Mouse (Mus musculus) adrenal gland, postnatal 14 days (tissue): ENCODE data around the gene Sycp3. TPM values are rescaled to one million over a fixed set of nuclear protein-coding genes. Genes with fewer than 3 reads are reported as not detected.
"Not testable (repeated sequence)": the region's sequence is repeated elsewhere in the genome, so short reads cannot be mapped to it uniquely, and the experiment has no call there.

Experiments
- DNase-seq: peaks from one replicate; pipeline ENCODE4 v3.0.0; 2021; ENCODE audit warnings: mixed read lengths
- long read RNA-seq, 2 experiments: library from polyadenylated mRNA; stranded (forward); transcript quantifications; one replicate each; pipeline ENCODE4 v2.0.0; 2021
- total RNA-seq: library from RNA; stranded (reverse); gene quantifications from 2 replicates; pipeline ENCODE4 v1.2.3, GENCODE M21; 2021

The Sycp3 gene
- 0.85 and 1.8 TPM in 2 replicates for total RNA-seq
- long read RNA-seq, experiment 1, partial matches to known transcripts: 0 of 1 reads
- long read RNA-seq, experiment 1, other reads (novel, unspliced or antisense): 0 of 1 reads
- long read RNA-seq, experiment 2, partial matches to known transcripts: 0 of 3 reads
- long read RNA-seq, experiment 2, other reads (novel, unspliced or antisense): 2 of 3 reads

DNA sequence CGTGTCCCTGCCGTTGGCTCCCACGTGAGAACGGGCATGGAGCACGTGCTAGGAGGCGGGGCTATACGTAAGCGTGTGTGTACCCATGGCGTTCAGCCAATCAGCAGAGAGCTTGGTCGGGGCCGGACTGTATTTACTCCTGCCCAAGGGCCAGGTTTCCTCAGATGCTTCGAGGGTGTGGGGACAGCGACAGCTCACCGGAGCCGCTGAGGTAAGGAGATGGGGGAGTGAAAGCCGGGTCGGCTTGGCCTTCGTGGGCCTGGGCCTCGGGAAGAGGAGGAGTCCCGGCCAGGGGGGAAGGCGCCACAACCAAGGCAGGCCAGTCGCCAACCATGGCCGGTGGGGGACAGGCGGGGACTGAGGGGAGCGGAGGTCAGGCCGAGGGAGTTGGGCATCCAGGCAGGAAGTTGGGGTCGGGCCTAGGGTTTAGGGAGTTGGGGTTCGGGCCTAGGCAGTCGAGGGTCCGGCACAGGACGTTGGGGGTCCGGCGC lies at the start of gene Sycp3:
TSS of gene Sycp3 (plus strand) at position 68 of the 491 bp plus-strand sequence.
- DNase-seq: no peak

DNA sequence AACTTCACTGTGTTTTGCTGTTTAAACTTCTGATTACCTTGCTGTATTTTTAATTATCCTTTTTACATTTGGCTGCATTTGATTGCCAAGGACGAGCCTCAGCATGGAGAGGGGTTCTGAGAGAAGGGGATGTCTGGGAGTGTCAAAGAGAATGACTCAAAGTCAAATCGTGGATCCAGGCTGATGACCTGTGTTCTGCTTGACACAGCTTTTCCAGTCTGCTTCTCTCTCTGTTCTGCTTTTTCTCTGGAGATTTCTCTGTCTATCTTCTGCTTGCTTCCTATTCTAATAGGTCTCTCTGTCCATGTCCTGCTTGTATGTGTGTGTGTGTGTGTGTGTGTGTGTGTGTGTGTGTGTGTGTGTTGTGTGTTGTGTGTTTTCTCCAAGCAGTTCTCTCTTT lies 49.6 kb upstream of the Sycp3 start:
- DNase-seq: no peak

DNA sequence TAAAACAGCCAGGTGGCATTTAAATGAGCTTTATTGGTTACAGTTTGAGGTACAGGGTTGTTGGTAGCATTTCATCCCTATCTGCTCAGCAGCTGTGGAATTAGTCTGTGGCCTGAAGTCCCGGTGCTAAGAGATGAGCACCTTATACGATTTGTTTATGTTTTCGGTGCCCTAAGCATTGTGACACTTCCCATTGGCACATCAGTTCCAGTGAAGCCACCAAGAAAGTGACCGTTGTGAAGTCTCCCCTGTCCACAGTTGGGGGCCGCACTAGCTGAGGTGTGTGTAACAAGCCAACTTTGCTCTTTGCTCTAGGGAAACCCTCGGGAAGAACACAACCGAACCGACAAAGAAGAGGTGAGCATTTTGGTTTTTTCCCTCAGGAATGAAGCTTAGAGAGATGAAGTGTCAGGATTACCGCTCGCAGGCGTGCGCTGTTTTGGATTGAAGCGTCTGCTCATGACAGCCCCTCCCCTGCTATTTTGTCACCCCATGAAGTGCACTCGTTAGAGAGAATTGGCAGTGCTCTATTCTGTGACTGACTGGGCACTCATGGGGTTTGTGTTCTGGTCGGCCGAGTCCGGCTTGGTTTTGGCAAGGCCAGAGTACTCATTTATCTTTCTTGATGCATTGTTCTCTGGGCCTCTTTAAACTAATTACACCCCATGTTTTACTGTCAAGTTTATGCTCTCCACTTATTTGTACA lies 46.9 kb upstream of the Sycp3 start:
- DNase-seq: no peak

DNA sequence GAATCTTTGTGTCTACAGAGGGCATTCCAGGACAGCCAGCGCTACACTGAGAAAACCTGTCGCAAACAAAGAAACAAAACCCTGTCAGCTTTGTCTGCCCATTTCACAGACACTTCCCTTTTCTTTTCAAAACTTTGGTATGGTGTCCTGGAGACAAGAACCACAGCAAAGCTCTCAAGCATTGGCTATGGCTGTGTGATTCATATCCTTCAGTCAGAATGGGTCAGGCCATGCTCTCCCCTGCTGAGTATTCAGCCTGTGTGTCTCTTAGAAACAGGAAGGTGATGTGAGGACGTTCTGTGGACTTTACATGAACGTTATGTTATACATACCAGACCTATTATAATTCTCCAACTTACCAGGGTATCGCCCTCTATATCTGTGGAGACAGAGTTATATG lies 41.7 kb upstream of the Sycp3 start:
- no peak for DNase-seq

DNA sequence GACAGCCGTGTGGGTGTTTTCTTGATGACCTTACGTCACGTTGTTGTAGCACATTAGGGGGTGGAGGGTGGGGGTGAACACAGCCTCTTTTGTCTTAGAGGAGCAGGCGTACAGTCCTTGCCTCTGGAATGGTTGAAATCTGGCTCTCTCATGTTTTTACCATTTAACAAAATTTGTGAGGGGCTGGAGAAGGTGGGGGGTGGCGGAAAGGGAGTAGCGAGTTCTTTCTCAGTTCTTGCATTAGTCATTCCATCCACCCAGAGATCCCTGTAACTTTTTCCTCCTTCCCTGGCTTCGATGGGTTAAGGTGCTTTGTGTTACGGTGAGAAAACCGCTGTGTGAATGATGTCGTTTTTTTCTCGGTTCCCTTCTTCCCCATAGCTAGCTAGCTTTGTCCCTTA lies 39.2 kb upstream of the Sycp3 start:
- DNase-seq: no peak

DNA sequence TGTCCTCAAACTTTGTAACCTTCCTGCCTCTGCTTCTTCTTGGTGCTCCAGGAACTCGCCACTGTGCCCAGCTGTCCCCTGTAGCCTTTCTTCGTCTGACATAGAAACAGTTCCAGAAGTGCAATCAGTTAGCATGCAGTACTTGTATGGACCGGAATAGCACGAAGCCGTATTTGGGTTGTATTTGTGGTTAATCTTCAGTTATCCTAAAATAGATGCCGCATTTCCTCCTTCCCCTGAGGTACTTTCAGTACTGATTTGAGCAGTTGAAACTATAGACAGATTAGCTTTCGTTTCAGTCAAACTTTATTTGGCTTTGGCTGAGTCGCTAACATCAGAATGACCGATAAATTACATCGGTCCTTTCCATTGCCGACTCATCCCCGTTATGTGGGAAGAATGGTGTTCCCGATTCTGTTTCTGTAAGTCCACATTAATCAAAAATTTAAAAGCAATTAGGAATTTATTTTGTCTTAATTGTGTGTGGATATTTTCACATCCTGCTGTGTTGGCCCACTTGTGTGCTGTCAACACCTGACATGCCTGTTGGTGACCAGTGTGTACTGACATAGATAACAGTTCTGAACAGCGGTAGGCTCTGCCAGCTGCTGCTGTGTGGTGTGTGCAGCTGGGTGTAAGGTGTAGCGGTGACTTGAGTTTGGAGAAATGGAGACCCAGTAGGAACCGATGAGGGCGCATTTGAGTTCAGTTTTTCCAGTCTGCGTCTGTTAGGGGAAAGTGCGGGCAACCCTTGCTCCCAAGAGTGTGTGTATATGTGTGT lies 38.5 kb upstream of the Sycp3 start:
- DNase-seq: no peak

DNA sequence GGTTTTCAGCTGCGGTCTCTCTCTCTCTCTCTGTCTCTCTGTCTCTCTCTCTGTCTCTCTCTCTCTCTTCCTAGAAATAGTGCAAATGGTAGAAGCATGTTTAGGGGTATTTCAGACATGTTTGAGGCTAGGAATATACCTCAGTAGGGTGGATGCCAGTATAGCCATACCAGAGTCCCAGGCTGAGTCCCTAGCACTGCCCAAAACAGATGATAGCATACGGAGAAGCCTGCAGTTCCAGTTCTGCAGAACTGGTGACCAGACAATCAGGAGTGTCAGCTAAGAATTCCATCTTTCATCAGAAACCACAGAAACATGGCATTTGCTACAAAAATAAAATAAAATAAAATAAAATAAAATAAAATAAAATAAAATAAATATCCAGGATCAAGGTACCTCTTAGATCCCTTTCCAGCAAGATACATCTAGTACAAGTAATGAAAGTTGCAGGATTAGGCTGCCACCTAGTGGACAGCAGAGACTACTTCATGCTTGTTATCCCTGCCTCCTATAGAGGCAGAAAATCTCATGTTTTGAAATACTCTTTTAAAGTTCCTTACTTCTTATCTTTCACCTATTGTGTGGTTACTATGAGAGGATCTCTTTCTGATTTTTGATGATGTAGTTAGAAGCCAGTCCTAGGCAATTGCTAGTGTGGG lies 33.1 kb upstream of the Sycp3 start:
- peak; percentile 79 for DNase-seq

DNA sequence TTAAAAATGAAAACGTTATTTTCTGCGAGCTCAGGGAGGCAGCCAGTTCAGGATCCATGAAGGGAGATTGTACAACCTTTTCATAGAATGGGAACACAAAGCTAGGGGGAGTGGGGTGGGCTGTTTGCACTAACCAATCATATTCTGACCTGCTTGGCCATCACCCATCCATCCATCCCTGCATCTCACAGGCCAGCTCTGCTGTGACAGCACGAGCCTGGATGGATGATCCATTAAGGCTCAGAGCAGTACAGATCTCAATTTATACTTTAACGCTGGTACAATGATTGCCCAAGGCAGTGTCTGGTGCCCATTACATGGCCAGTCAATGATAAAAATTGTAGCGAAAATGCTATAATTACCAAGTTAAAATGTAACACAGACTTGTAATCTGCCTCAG lies 32.5 kb upstream of the Sycp3 start:
- no peak for DNase-seq

DNA sequence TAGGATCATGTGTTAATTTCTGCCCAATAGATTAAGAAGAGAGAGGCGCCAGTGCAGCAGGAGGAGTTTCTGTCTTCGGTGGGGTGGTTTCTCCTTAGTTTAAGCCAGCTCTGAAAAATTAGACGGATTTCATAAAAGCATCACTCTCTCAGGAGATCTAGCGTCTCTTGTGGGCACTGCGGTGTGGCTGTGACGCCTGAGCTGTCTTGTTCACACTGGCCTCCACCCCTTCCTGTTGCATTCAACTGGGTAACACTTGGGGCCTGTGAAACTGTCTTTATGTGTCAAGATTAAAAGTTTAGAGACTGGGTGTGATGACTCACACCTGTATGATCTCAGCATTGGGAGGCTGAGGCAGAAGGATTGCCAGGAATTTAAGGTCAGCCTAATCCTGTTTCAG lies 31.4 kb upstream of the Sycp3 start:
- no peak for DNase-seq

DNA sequence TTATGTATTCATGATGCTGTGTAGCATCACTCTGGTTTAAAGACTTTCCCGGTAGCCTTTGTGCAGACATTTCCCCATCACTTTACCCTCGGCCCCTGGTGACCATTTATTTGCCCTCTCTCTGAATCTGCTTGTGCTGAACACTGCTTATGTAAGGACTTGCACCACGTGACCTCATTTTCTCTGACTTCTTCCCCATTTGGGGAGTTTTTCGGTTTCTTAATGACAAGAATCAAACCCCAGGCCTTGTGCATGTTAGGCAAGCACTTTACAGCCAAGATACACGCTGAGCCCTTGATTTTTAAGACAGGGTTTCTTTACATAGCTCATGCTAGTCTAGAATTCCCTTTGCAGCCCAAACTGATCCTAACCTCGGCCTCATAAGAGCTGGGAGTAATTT lies 18.1 kb upstream of the Sycp3 start:
- no peak for DNase-seq

DNA sequence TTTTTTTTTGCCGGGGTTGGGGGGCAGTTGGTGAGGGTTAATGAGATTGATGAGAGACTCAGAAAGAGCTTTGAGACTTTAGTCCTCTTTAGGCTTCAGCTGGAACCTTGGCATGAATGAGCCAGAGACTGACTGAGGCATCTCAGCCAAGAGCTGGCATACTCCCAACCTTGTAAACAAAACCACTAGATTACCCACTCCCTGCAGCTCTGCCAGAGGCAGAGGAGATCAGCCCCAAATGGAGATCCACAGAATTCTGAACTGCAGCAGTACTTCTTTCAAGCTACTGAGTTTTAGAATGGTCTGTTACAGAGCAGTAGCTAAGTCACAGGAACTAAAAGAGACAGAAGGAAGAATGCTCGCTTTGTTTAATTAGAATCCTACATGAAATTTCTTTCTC lies 8.1 kb upstream of the Sycp3 start:
- peak; percentile 59 for DNase-seq

DNA sequence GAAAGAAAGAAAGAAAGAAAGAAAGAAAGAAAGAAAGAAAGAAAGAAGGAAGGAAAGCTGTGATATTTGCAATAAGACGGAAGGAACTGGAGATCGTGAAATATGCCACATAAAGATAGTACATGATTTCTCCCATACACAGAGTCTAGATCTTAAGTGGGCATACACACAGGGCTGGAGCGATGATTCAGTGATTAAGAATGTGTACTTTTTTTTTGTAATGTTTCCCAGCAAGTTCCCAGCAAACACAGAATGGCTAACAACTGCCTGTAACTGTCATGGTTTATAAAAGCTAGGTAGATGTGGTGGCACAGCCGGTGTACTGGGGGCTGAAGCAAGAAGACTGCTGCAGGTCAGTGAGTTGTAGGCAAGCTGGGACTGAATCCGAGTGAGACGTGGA lies 7.4 kb upstream of the Sycp3 start:
- no peak for DNase-seq

DNA sequence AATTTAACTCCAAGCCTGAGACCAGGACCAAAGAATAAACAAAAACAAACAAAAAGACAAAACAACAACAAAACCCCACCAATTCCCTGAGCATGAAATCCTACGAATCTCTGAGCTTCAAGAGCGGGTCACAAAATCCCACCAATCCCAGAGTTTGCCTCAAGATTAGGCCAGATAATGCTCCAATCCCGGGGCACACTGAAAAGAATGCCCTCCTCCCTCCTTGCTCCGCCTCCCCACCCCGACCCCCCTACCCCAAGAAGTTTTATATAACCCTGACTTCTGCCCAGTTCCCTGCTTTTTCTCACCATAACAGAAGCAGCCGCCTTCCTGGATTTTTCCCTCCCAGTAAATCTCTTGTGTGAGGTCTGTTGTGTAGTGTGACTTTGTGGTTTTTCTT lies 1.6 kb upstream of the Sycp3 start:
- no peak for DNase-seq

DNA sequence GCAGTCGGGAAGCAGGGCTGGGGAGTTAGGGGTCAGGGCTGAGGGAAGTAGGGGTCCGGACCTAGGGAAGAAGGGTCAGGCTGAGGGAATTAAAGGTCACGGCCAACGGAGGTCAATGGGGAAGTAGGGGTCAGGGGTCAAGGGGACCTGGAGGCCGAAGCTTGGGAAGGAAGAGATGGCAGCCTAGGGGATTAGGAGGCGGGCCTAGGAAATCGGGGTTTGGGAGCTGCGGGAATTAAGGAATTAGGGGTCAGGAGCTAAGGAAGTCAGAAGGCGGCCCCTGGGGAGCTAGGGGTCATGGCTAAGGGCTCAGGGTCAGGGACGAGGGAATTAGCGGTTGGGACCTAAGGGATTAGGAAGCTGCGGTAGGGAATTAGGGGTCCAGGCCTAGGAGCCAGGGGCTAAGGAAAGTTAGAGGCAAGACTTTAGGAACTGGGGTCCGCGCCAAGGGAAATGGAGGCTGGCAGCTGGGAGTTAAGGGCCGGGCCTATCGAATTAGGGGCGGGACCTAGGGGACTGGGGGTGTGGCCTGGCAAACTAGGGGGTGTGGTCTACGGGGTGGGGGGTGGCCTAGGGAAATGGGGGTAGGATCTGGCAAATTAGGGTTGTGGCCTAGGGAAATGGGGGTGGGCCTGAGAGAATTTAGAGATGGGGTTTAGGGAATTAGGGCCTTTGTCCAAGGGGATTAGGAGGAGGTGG lies 902 bp downstream of the Sycp3 start:
- DNase-seq: no peak

DNA sequence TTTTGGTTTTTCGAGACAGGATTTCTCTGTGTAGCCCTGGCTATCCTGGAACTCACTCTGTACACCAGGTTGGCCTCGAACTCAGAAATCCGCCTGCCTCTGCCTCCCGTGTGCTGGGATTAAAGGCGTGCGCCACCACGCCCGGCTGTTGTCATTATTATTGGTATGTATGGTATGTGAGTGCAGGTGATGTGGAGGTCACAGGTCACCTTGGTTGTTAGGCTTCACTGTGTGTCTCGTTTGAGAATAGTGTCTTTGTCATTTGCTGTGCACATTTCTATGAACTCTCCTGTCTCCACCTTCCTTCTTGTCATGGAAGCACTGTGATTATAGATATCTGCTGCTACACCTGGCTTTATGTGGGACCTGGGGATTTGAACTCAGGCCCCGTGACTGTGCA lies 23.5 kb downstream of the Sycp3 start:
- DNase-seq: not testable (repeated sequence)

DNA sequence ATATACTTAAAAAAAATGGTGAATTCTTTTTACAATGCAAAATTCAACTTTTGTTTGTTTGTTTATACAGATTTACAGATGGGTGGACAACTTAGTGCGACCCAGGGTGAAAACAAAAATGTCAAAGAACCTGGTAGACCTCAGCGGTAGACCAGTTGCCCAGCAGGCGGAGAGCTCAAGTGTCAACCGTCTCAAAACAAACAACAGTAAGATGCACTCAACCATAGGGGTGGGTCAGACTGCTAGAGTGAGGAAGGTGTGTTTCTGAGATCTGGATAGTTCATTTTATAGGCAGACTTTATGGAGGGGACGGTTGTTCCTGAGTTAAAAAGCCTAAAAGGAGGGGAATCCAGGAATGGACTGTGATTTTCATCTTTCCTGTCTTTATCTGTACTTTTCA lies 29.3 kb downstream of the Sycp3 start:
- no peak for DNase-seq

DNA sequence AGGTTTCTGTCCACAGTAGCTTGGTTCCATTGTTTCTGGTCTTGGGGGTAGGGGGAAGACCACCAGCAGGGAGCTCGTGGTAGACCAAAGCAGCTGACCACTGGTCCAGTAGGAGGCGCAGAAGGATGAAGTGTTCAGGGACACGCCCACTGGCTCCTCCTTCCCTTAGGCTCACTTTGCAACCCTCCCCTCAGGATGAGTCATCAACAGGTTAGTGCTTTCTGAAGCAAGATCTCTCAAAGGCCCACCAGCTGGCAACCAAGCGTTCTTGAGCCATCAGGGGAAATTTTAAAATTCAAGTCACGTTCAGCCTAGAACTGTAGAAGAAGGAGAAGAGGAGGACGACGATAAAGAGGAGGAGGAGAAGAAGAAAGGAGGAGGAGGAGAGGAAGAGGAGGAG lies 32.3 kb downstream of the Sycp3 start:
- DNase-seq: no peak

DNA sequence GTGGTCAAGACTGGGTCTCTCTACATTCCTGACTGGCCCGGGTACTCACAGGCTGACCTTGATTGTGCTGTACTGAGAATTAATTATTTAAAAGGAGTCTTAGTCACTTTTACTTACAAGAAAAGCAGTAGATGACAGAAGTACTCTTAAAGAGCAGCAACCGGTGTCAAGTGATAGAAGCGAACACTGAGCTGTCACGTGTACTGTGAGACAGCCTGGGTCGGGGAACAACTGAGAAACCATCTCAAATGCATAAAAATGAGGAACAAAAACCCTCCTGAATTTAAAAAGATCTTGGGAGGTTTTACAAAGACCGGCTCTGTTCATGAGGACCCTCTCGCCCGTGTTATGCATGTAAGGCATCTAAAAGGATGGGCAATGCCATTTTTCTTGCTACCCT lies 33.3 kb downstream of the Sycp3 start:
- no peak for DNase-seq

DNA sequence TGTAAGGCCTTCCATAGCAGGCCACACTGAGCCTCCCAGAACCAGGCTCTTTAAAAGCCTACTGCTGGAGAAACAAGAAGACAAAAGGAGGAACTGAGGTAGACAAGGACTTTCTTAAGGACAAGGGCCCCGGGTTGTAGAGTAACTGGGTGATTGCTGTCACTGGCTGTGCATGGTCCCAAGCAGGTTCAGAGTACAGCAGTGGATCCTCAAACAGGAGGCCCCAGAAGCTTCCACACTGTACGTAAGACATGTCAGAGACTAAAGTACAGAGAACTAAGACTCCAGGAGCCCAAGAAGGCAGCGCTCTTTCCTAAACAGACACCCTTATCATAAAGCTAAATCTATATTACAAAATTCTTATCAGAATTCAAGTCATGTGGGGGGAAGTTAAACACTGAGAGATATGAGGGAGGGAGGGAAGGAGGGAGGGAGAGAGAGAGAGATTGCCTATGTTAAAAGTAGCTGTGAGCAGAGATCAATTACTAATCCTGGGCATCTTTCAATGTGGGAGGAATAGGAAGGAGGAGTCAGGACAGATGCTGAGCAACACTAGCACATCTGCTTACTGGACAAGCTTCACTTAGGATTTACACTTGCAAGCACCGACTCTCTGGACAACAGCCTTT lies 35.7 kb downstream of the Sycp3 start:
- DNase-seq: no peak

DNA sequence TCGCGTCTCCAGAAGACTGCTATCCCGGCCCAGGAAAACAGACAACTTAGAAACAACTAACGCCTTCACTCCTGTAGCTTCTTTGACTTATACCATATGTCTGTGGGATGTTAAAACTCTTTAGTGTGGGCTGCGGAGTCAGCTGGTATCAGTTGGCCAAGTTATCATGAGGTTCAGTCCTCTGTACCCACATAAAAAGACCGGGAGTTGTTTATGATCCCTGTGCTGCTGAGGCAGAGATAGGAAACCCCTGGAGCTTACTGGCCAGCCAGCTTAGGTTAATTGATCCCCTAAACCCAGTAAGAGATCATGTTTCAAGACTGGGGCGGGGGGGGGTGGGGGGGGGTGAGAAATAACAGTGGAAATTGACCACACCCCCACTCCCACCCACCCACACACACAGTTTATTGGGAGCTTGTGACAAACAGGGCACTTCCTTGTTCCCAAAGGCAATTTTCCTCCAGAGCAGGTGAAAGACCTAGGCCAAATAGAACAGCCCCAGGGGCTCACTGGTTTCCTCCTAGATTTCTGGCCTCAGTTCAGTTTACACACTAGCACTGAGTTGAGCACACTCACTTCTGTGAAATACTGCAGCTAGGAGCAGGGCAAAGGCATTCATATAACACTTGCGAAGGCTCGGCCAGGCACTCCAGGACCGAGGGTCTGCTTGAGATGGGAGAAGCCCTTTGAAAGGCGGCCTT lies 37.6 kb downstream of the Sycp3 start:
- no peak for DNase-seq

DNA sequence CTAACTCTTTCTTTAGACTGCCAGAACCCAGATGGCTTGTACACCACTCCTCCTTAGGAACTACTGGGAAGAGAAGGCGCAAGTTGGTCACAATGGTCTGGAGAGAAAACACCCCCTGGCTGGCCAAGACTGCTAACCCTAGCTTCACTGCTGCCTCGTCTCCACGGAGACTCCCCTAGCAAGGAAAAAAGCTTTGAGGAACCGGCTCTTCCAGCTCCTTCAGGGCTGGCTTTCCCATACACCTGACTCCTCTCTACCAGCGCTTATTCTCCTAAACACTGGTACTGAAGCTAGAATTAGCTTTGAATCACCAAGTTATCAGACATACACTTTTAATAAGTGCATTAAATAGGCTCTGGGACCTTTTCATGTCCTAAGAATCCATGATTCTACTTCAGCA lies 40.6 kb downstream of the Sycp3 start:
- no peak for DNase-seq
